Mouse (Mus musculus) embryonic facial prominence, embryonic 11.5 days (tissue): ENCODE data around the gene Gm16253. TPM values are rescaled to one million over a fixed set of nuclear protein-coding genes. Genes with fewer than 3 reads are reported as not detected.

Experiments used
- ATAC-seq: fragments of 200-750 bp; cut with Nextera tagmentation; replicated peaks from 2 replicates; pipeline ENCODE4 v1.8.0; 2017; ENCODE audit warnings: low read depth; ENCODE audit not compliant: insufficient number of reproducible peaks, low FRiP score, low TSS enrichment
- DNase-seq: peaks from one replicate; pipeline ENCODE4 v3.0.0-alpha.2; 2015; ENCODE audit warnings: low spot score
- H3K27ac ChIP-seq: fragments of 300-500 bp; sonication (generic); replicated peaks from 2 replicates; pipeline ENCODE4 v1.5.1; 2014; ENCODE audit warnings: mild to moderate bottlenecking, low read depth, low read length, control low read depth
- H3K27me3 ChIP-seq: fragments of 300-500 bp; sonication (generic); 2 replicates; pipeline ENCODE4 v1.6.1; 2014; ENCODE audit warnings: mild to moderate bottlenecking, low read length, moderate library complexity, mixed read lengths; ENCODE audit not compliant: control insufficient read depth, insufficient read depth
- H3K36me3 ChIP-seq: fragments of 300-500 bp; sonication (generic); replicated peaks from 2 replicates; pipeline ENCODE4 v1.6.1; 2014; ENCODE audit warnings: low read depth, mild to moderate bottlenecking, low read length, moderate library complexity, mixed read lengths; ENCODE audit not compliant: control insufficient read depth, insufficient read depth
- H3K4me1 ChIP-seq: fragments of 300-500 bp; sonication (generic); 2 replicates; pipeline ENCODE4 v1.6.1; 2014; ENCODE audit warnings: low read length, mixed read lengths; ENCODE audit not compliant: control insufficient read depth, insufficient read depth
- H3K4me2 ChIP-seq: fragments of 300-500 bp; sonication (generic); 2 replicates; pipeline ENCODE4 v1.6.1; 2014; ENCODE audit warnings: low read depth, mild to moderate bottlenecking, control low read depth, low read length, moderate library complexity
- H3K4me3 ChIP-seq: fragments of 300-500 bp; sonication (generic); 2 replicates; pipeline ENCODE4 v1.5.1; 2014; ENCODE audit warnings: low read depth, low read length, control low read depth
- H3K9ac ChIP-seq: fragments of 300-500 bp; sonication (generic); replicated peaks from 2 replicates; pipeline ENCODE4 v1.6.1; 2014; ENCODE audit warnings: mild to moderate bottlenecking, control low read depth, low read length
- H3K9me3 ChIP-seq: fragments of 300-500 bp; sonication (generic); replicated peaks from 2 replicates; pipeline ENCODE4 v1.6.1; 2016; ENCODE audit warnings: mild to moderate bottlenecking, low read length, inconsistent platforms, mixed read lengths; ENCODE audit not compliant: control insufficient read depth
- WGBS: fragments of 180-500 bp; shearing (Covaris S2); extraction: QIAGEN DNeasy Blood & Tissue Kit; methylation state at CpG from one replicate; pipeline ENCODE4 v1.1.7; 2014; 5-methylcytosine and 5-hydroxymethylcytosine counted together
- polyA plus RNA-seq: library from polyadenylated mRNA; unstranded; fragments of >200 nt; fragmentation: Nextera tagmentation; extraction: Ambion mirVana; gene quantifications from 2 replicates; pipeline ENCODE4 v1.2.1, GENCODE M21; 2014

Gm16253 gene
- polyA plus RNA-seq, 1 experiment from 2014 or later: not detected

GRCm38 (mm10) chr3:96543345-96543744 is 33.4 kb upstream of the Gm16253 start:
- Histone ChIP-seq H3K9me3 (no peaks in the 10 kb centered on the region), H3K4me2 (no peak overlapping the region), H3K9ac (no peak overlapping the region), H3K27me3 (no peaks in the 10 kb centered on the region), H3K4me1 (no peaks in the 10 kb centered on the region), H3K4me3 (no peak overlapping the region), H3K27ac (no peak overlapping the region), H3K36me3 (no peaks in the 10 kb centered on the region)
- WGBS: 88% methylated on average over 11 of the region's 11 CpGs
- ATAC-seq: no peak
- DNase-seq: no peak

GRCm38 (mm10) chr3:96545565-96545964 is 31.2 kb upstream of the Gm16253 start:
- Histone ChIP-seq H3K27ac (no peak overlapping the region), H3K4me2 (no peak overlapping the region), H3K9ac (no peak overlapping the region), H3K4me3 (no peak overlapping the region), H3K4me1 (no peaks in the 10 kb centered on the region), H3K27me3 (no peaks in the 10 kb centered on the region), H3K9me3 (no peaks in the 10 kb centered on the region), H3K36me3 (no peaks in the 10 kb centered on the region)
- ATAC-seq (no peak), DNase-seq (no peak)
- 40% methylated on average over 1 of the region's 1 CpGs for WGBS

- WGBS: 56% methylated on average over 4 of the region's 4 CpGs
- no peak overlapping the region for H3K27ac ChIP-seq
- H3K9ac ChIP-seq: no peak overlapping the region
- no peaks in the 10 kb centered on the region for H3K4me1 ChIP-seq
- no peaks in the 10 kb centered on the region for H3K27me3 ChIP-seq
- no peaks in the 10 kb centered on the region for H3K9me3 ChIP-seq
- ATAC-seq (no peak), DNase-seq (no peak)
- H3K4me2 ChIP-seq: no peak overlapping the region
- H3K36me3 ChIP-seq: no peaks in the 10 kb centered on the region
- H3K4me3 ChIP-seq: no peak overlapping the region
These were observed 29.9 kb upstream of the Gm16253 start for GRCm38 (mm10) chr3:96546880-96547279.

GRCm38 (mm10) chr3:96547389-96547960 is 29.3 kb upstream of the Gm16253 start:
- no peaks in the 10 kb centered on the region for H3K4me1 ChIP-seq
- H3K4me2 ChIP-seq: peak overlapping the region; percentile 23; the same call in 1 of the 2 replicates
- H3K27me3 ChIP-seq: no peaks in the 10 kb centered on the region
- H3K9ac ChIP-seq: no peak overlapping the region
- no peak overlapping the region for H3K27ac ChIP-seq
- H3K4me3 ChIP-seq: no peak overlapping the region
- DNase-seq: peak; percentile 83
- no peak for ATAC-seq
- no peaks in the 10 kb centered on the region for H3K9me3 ChIP-seq
- 8% methylated on average over 14 of the region's 14 CpGs for whole genome bisulfite sequencing
- no peaks in the 10 kb centered on the region for H3K36me3 ChIP-seq

- no peak for DNase-seq
These were observed 28.0 kb upstream of the Gm16253 start for GRCm38 (mm10) chr3:96548824-96549223.

GRCm38 (mm10) chr3:96549346-96549745 is 27.4 kb upstream of the Gm16253 start:
- ATAC-seq (no peak), DNase-seq (no peak)
- WGBS: 88% methylated on average over 5 of the region's 5 CpGs
- Histone ChIP-seq H3K27me3 (no peaks in the 10 kb centered on the region), H3K36me3 (no peaks in the 10 kb centered on the region), H3K4me3 (no peak overlapping the region), H3K27ac (no peak overlapping the region), H3K9ac (no peak overlapping the region), H3K4me2 (no peak overlapping the region), H3K9me3 (no peaks in the 10 kb centered on the region), H3K4me1 (no peaks in the 10 kb centered on the region)

More at GRCm38 (mm10) chr3:96548824-96549223, 28.0 kb upstream of the Gm16253 start:
- H3K4me3 ChIP-seq: no peak overlapping the region
- H3K9me3 ChIP-seq: no peaks in the 10 kb centered on the region
- H3K4me2 ChIP-seq: no peak overlapping the region
- no peaks in the 10 kb centered on the region for H3K27me3 ChIP-seq
- no peak overlapping the region for H3K27ac ChIP-seq
- no peak overlapping the region for H3K9ac ChIP-seq
- no peaks in the 10 kb centered on the region for H3K36me3 ChIP-seq
- no peaks in the 10 kb centered on the region for H3K4me1 ChIP-seq
- no peak for ATAC-seq
- WGBS: 76% methylated on average over 7 of the region's 7 CpGs

GRCm38 (mm10) chr3:96551203-96551602 is 25.6 kb upstream of the Gm16253 start:
- H3K4me2 ChIP-seq: no peak overlapping the region
- no peaks in the 10 kb centered on the region for H3K4me1 ChIP-seq
- no peak for ATAC-seq
- no peaks in the 10 kb centered on the region for H3K36me3 ChIP-seq
- no peak overlapping the region for H3K4me3 ChIP-seq
- peak; percentile 71 for DNase-seq
- H3K27me3 ChIP-seq: no peaks in the 10 kb centered on the region
- 15% methylated on average over 8 of the region's 8 CpGs for WGBS
- no peaks in the 10 kb centered on the region for H3K9me3 ChIP-seq
- 0 out of 2 replicates have a peak overlapping the region, but pooled peaks have one; percentile 18 for H3K9ac ChIP-seq
- H3K27ac ChIP-seq: no peak overlapping the region

- WGBS: 70% methylated on average over 7 of the region's 7 CpGs
These were observed 24.9 kb upstream of the Gm16253 start for GRCm38 (mm10) chr3:96551890-96552289.

More at GRCm38 (mm10) chr3:96551890-96552289, 24.9 kb upstream of the Gm16253 start:
- Histone ChIP-seq H3K27ac (no peak overlapping the region), H3K4me2 (no peak overlapping the region), H3K4me3 (no peak overlapping the region), H3K9ac (no peak overlapping the region), H3K36me3 (no peaks in the 10 kb centered on the region), H3K27me3 (no peaks in the 10 kb centered on the region), H3K4me1 (peaks cover under 1% of the 10 kb centered on the region), H3K9me3 (no peaks in the 10 kb centered on the region)
- DNase-seq (no peak), ATAC-seq (no peak)
